Mouse (Mus musculus): ENCODE measurements around the gene Tuba1a.

- TF ChIP-seq CTCF (IDR thresholded peaks at IDR 0.05; ENCODE audit: extremely low read depth, insufficient read depth, insufficient read length, insufficient replicate concordance) (no peak), POLR2A (IDR thresholded peaks at IDR 0.05; ENCODE audit: low read depth, low read length) (no peak)
Observed at GRCm38 (mm10) chr15:98987661-98988181, 34.2 kb upstream of the Tuba1a start.
